In genomic region chr11:88970202-88970732, GRCm38 (mm10) we compare ENCODE assay signal across 8 mouse cellular contexts. TPM values are rescaled to one million over a fixed set of nuclear protein-coding genes. Genes with fewer than 3 reads are reported as not detected.
DNase-seq lines count a peak whose midpoint lies in the region; ATAC-seq lines count a peak whose summit lies in the region.

Coil (plus strand) TSS chr11:88970252.

- no peak within 1 kb of the TSS for H3K9ac ChIP-seq in neural tube, embryonic 11.5 days (ENCODE audit: low read length)
- H3K9ac ChIP-seq in hindbrain, embryonic 11.5 days (ENCODE audit: low read depth, low read length), result no peak within 1 kb of the TSS
- no peak within 1 kb of the TSS for H3K9ac ChIP-seq in midbrain, embryonic 11.5 days (ENCODE audit: low read length)

- WGBS in neural tube, embryonic 11.5 days, result 37% methylated on average over 2 of the region's 2 CpGs
- 38% methylated on average over 2 of the region's 2 CpGs for WGBS in hindbrain, embryonic 11.5 days
- 36% methylated on average over 2 of the region's 2 CpGs for WGBS in midbrain, embryonic 11.5 days

- H3K9me3 ChIP-seq in neural tube, embryonic 11.5 days (ENCODE audit: control insufficient read depth, low read length), result no peaks in the 10 kb centered on the region
- H3K9me3 ChIP-seq in hindbrain, embryonic 11.5 days (ENCODE audit: control insufficient read depth, low read length), result no peaks in the 10 kb centered on the region
- no peaks in the 10 kb centered on the region for H3K9me3 ChIP-seq in midbrain, embryonic 11.5 days (ENCODE audit: control insufficient read depth, low read length)

- no peak for ATAC-seq in neural tube, embryonic 11.5 days (ENCODE audit: insufficient read depth, low FRiP score, low TSS enrichment)
- no peak; the same call in 1 of the 2 replicates for ATAC-seq in hindbrain, embryonic 11.5 days (ENCODE audit: low FRiP score)
- ATAC-seq in midbrain, embryonic 11.5 days (ENCODE audit: low FRiP score), result no peak

- no peaks in the 10 kb centered on the region for H3K36me3 ChIP-seq in neural tube, embryonic 11.5 days (ENCODE audit: control insufficient read depth, insufficient read depth, low read length)
- no peaks in the 10 kb centered on the region for H3K36me3 ChIP-seq in hindbrain, embryonic 11.5 days (ENCODE audit: control insufficient read depth, insufficient read depth, low read length)
- H3K36me3 ChIP-seq in midbrain, embryonic 11.5 days (ENCODE audit: control insufficient read depth, insufficient read depth, low read length), result no peaks in the 10 kb centered on the region

- no peak within 1 kb of the TSS for H3K27ac ChIP-seq in neural tube, embryonic 11.5 days (ENCODE audit: low read depth, low read length)
- no peak within 1 kb of the TSS for H3K27ac ChIP-seq in hindbrain, embryonic 11.5 days (ENCODE audit: low read depth, low read length)
- H3K27ac ChIP-seq in midbrain, embryonic 11.5 days (ENCODE audit: low read depth, low read length), result no peak within 1 kb of the TSS

- no peak within 1 kb of the TSS for H3K4me2 ChIP-seq in neural tube, embryonic 11.5 days (ENCODE audit: low read depth)
- H3K4me2 ChIP-seq in hindbrain, embryonic 11.5 days (replicated peaks; ENCODE audit: low read depth, low read length), result no peak within 1 kb of the TSS
- H3K4me2 ChIP-seq in midbrain, embryonic 11.5 days, result no peak within 1 kb of the TSS

- DNase-seq in frontal cortex, adult 2 months (ENCODE audit: extremely low spot score in 1 of 2, low spot score in 1 of 2), result no peak
- DNase-seq in frontal cortex, postnatal 10 days (ENCODE audit: low spot score in 2 of 2), result no peak
- no peak for DNase-seq in neural tube, embryonic 11.5 days (ENCODE audit: low spot score)
- no peak for DNase-seq in neural tube, embryonic 10.5 days (ENCODE audit: extremely low spot score, low spot score)
- peak; percentile 19 for DNase-seq in hindbrain, embryonic 11.5 days (ENCODE audit: low spot score)
- DNase-seq in midbrain, embryonic 11.5 days (ENCODE audit: low spot score, missing footprints), result no peak
- no peak for DNase-seq in ovary, postnatal 36 days (ENCODE audit: low spot score)
- no peak for DNase-seq in c-Kit-positive CD71-positive TER-119-positive erythroid progenitor cells, embryonic 14.5 days (ENCODE audit: low spot score)

- H3K4me3 ChIP-seq in neural tube, embryonic 11.5 days (ENCODE audit: low read depth, low read length), result no peak within 1 kb of the TSS
- H3K4me3 ChIP-seq in hindbrain, embryonic 11.5 days (ENCODE audit: low read depth, low read length), result no peak within 1 kb of the TSS
- no peak within 1 kb of the TSS for H3K4me3 ChIP-seq in midbrain, embryonic 11.5 days (ENCODE audit: low read depth, low read length)

- no peaks in the 10 kb centered on the region for H3K27me3 ChIP-seq in neural tube, embryonic 11.5 days (ENCODE audit: control insufficient read depth, insufficient read depth, low read length)
- H3K27me3 ChIP-seq in hindbrain, embryonic 11.5 days (ENCODE audit: control insufficient read depth, insufficient read depth, low read length), result no peaks in the 10 kb centered on the region
- no peaks in the 10 kb centered on the region for H3K27me3 ChIP-seq in midbrain, embryonic 11.5 days (ENCODE audit: control insufficient read depth, insufficient read depth, low read length)

- H3K4me1 ChIP-seq in neural tube, embryonic 11.5 days (ENCODE audit: control insufficient read depth, insufficient read depth, low read length), result no peaks in the 10 kb centered on the region; the same call in 1 of the 2 replicates
- H3K4me1 ChIP-seq in hindbrain, embryonic 11.5 days (replicated peaks; ENCODE audit: control insufficient read depth, insufficient read depth, low read length), result no peaks in the 10 kb centered on the region
- H3K4me1 ChIP-seq in midbrain, embryonic 11.5 days (ENCODE audit: control insufficient read depth, insufficient read depth, low read length), result peaks cover 5% of the 10 kb centered on the region

RNA-seq across cellular contexts. Expression of gene Coil, which starts in this region (rescaled TPM):
- polyA plus RNA-seq in frontal cortex, adult 2 months (2012; rRNA removed), result 17.0 and 19.3 TPM in 2 replicates
- 21.3 and 22.7 TPM in 2 replicates for polyA plus RNA-seq in neural tube, embryonic 11.5 days (2014; fragmentation: Nextera tagmentation; extraction: Ambion mirVana)
- polyA plus RNA-seq in hindbrain, embryonic 11.5 days (2014; fragmentation: Nextera tagmentation; extraction: Ambion mirVana), result 18.5 and 18.8 TPM in 2 replicates
- polyA plus RNA-seq in midbrain, embryonic 11.5 days (2014; fragmentation: Nextera tagmentation; extraction: Ambion mirVana), result 24.2 and 24.5 TPM in 2 replicates
